Mouse (Mus musculus) neural tube, embryonic 11.5 days (tissue): ENCODE results near the gene Rbbp5. TPM values are rescaled to one million over a fixed set of nuclear protein-coding genes. Genes with fewer than 3 reads are reported as not detected.

ENCODE experiments used
- polyA plus RNA-seq: library from polyadenylated mRNA; unstranded; fragments of >200 nt; fragmentation: Nextera tagmentation; extraction: Ambion mirVana; gene quantifications from 2 replicates; pipeline ENCODE4 v1.2.1, GENCODE M21; 2014

The Rbbp5 gene
- polyA plus RNA-seq, 1 experiment from 2014 or later: 68.3 TPM

Other genes starting within 250 kb of the Rbbp5 start
- not detected in 2 replicates for gene Gm10188, start 247.6 kb upstream of the Rbbp5 start, polyA plus RNA-seq
- 1.3 and 2.5 TPM in 2 replicates for gene Klhdc8a, start 178.7 kb upstream of the Rbbp5 start, polyA plus RNA-seq
- gene Nuak2, start 161.2 kb upstream of the Rbbp5 start, polyA plus RNA-seq: 24.4 and 25.4 TPM in 2 replicates
- gene Tmcc2, start 86.1 kb upstream of the Rbbp5 start, polyA plus RNA-seq: 14.5 and 15.9 TPM in 2 replicates
- gene Dstyk, start 59.8 kb upstream of the Rbbp5 start, polyA plus RNA-seq: 11.7 and 12.0 TPM in 2 replicates
- 1.4 and 1.8 TPM in 2 replicates for gene Tmem81, start 28.9 kb downstream of the Rbbp5 start, polyA plus RNA-seq
- 53.2 and 59.9 TPM in 2 replicates for gene Cntn2, start 65.9 kb downstream of the Rbbp5 start, polyA plus RNA-seq